Mouse (Mus musculus): Measurements from ENCODE around the gene Kcnd3. TPM values are rescaled to one million over a fixed set of nuclear protein-coding genes. Genes with fewer than 3 reads are reported as not detected.

Kcnd3 gene
- polyA plus RNA-seq, 1 experiment from 2014 or later = 8.9 TPM

DNA sequence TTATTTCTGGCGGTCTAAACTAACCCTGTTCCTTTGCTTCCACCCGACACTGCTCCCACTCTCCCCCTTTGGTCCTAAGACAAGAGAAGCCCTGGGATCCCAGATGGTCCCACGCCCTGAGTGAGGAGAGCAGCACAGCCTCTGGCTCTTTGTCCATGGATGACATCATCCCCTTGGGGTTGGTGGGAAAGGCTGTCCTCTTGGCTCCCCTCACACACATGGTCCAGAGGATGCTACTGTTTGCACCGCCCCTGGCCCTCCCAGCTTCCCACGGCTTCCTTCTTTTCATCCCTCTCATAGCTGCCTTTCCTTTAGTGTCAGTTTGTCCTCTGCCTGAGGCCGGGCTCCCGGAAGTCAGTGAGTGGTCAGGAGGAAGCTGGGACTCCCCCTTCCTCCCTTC lies 259.6 kb downstream of the Kcnd3 start:
- Histone ChIP-seq H3K4me2 (ENCODE audit: low read length) (no peak overlapping the region), H3K9me3 (ENCODE audit: control insufficient read depth, low read length) (no peaks in the 10 kb centered on the region), H3K9ac (ENCODE audit: low read length) (no peak overlapping the region), H3K4me3 (ENCODE audit: low read depth, low read length) (no peak overlapping the region), H3K27me3 (replicated peaks; ENCODE audit: control insufficient read depth, insufficient read depth, low read length) (0 out of 2 replicates have a peak, but pooled peaks cover 3% of the 10 kb centered on the region), H3K27ac (ENCODE audit: low read depth) (no peak overlapping the region), H3K4me1 (replicated peaks; ENCODE audit: control insufficient read depth, insufficient read depth, low read length) (no peaks in the 10 kb centered on the region; the same call in 1 of the 2 replicates), H3K36me3 (ENCODE audit: control insufficient read depth, insufficient read depth, low read length) (no peaks in the 10 kb centered on the region)
- DNase-seq (ENCODE audit: low spot score) (no peak), ATAC-seq (replicated peaks; ENCODE audit: low FRiP score, low TSS enrichment, low read depth) (no peak)
- 62% methylated on average over 7 of the region's 7 CpGs for WGBS

DNA sequence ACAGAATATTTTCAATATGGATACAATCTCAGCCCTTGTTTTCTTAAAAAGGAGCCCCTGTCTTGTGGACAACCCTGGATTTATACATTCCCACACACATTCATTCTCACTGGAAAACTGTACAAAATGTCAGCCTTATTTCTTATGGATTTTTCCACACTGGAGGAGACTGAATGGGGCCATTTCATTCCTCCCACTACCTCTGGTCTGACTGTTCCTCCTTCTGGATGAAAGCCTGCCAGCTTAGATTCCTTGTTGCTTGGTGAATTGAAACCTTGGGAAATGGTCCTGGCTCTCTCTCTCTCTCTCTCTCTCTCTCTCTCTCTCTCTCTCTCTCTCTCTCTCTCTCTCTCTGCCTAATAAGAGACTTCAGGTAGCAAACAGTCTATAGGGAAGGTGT lies 260.7 kb downstream of the Kcnd3 start:
- no peak for ATAC-seq (replicated peaks; ENCODE audit: low FRiP score, low TSS enrichment, low read depth)
- no peaks in the 10 kb centered on the region for H3K36me3 ChIP-seq (ENCODE audit: control insufficient read depth, insufficient read depth, low read length)
- no peak overlapping the region for H3K9ac ChIP-seq (ENCODE audit: low read length)
- no peak for DNase-seq (ENCODE audit: low spot score)
- no peaks in the 10 kb centered on the region for H3K9me3 ChIP-seq (ENCODE audit: control insufficient read depth, low read length)
- no peaks in the 10 kb centered on the region for H3K27me3 ChIP-seq (replicated peaks; ENCODE audit: control insufficient read depth, insufficient read depth, low read length)
- H3K4me3 ChIP-seq (ENCODE audit: low read depth, low read length) = no peak overlapping the region
- H3K27ac ChIP-seq (ENCODE audit: low read depth) = no peak overlapping the region
- no peak overlapping the region for H3K4me2 ChIP-seq (ENCODE audit: low read length)
- no peaks in the 10 kb centered on the region; the same call in 1 of the 2 replicates for H3K4me1 ChIP-seq (replicated peaks; ENCODE audit: control insufficient read depth, insufficient read depth, low read length)

DNA sequence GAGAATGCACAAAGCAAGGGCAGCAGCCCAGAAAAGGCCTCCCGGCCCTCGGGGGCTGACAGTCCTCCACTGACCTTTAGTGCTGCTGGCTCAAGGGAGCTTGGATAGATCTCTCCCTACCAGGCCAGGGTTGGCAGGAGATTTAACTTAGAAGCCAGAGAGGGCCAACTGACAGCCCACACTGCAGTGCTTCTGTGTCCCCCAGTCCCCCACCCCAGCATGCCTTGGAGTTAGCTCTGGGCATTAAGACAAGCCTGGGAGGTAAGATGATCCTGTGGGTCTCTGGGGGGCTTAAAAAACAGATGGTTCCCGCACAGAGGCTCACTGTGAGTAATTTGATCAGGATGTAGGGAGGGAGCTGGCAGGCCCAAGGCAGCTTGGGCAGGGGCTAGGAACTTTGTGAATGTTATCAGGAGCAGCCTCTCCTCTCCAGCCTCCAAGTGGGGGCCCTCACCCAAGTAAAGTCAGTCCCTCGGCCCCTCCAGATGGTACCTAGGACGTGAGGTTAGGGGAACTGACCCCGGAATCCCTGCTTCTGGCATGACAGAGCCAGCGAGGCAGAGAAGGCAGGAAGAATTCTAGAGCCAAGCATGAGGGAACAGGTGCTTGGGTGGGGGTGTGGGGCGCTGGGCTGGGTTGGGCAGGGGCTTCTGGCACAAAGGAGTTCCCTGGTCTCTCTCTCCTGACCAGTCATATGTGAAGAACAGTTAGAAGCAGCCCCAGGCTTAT lies 262.1 kb downstream of the Kcnd3 start:
- no peaks in the 10 kb centered on the region for H3K36me3 ChIP-seq (ENCODE audit: control insufficient read depth, insufficient read depth, low read length)
- no peaks in the 10 kb centered on the region for H3K27me3 ChIP-seq (replicated peaks; ENCODE audit: control insufficient read depth, insufficient read depth, low read length)
- H3K27ac ChIP-seq (ENCODE audit: low read depth) = no peak overlapping the region
- H3K9ac ChIP-seq (ENCODE audit: low read length) = no peak overlapping the region
- no peak overlapping the region for H3K4me3 ChIP-seq (ENCODE audit: low read depth, low read length)
- no peak overlapping the region for H3K4me2 ChIP-seq (ENCODE audit: low read length)
- H3K4me1 ChIP-seq (replicated peaks; ENCODE audit: control insufficient read depth, insufficient read depth, low read length) = no peaks in the 10 kb centered on the region; the same call in 1 of the 2 replicates
- peak; percentile 52 for DNase-seq (ENCODE audit: low spot score)
- ATAC-seq (replicated peaks; ENCODE audit: low FRiP score, low TSS enrichment, low read depth) = no peak
- no peaks in the 10 kb centered on the region for H3K9me3 ChIP-seq (ENCODE audit: control insufficient read depth, low read length)
- WGBS = 22% methylated on average over 8 of the region's 8 CpGs

DNA sequence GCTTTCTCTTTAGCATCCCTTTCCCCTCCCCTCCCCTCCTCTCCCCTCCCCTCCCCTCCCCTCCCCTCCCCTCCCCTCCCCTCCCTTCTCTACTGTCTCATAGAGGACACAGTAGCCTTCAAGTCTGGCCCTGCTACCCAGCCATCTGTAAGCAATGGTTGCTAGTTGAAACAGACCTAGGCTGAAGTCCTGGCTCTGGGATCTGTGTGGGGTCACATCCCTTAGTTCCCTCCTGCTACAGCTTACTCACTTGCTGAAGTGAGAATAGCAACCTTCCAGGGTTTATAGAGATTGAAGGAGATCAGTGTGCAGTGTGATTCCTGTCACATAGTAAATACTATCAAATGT lies 262.7 kb downstream of the Kcnd3 start:
- Histone ChIP-seq H3K27ac (ENCODE audit: low read depth) (no peak overlapping the region), H3K9me3 (ENCODE audit: control insufficient read depth, low read length) (no peaks in the 10 kb centered on the region), H3K4me3 (ENCODE audit: low read depth, low read length) (no peak overlapping the region), H3K36me3 (ENCODE audit: control insufficient read depth, insufficient read depth, low read length) (no peaks in the 10 kb centered on the region), H3K4me1 (replicated peaks; ENCODE audit: control insufficient read depth, insufficient read depth, low read length) (no peaks in the 10 kb centered on the region; the same call in 1 of the 2 replicates), H3K27me3 (replicated peaks; ENCODE audit: control insufficient read depth, insufficient read depth, low read length) (no peaks in the 10 kb centered on the region), H3K9ac (ENCODE audit: low read length) (no peak overlapping the region), H3K4me2 (ENCODE audit: low read length) (no peak overlapping the region)
- ATAC-seq (replicated peaks; ENCODE audit: low FRiP score, low TSS enrichment, low read depth) (no peak), DNase-seq (ENCODE audit: low spot score) (no peak)

DNA sequence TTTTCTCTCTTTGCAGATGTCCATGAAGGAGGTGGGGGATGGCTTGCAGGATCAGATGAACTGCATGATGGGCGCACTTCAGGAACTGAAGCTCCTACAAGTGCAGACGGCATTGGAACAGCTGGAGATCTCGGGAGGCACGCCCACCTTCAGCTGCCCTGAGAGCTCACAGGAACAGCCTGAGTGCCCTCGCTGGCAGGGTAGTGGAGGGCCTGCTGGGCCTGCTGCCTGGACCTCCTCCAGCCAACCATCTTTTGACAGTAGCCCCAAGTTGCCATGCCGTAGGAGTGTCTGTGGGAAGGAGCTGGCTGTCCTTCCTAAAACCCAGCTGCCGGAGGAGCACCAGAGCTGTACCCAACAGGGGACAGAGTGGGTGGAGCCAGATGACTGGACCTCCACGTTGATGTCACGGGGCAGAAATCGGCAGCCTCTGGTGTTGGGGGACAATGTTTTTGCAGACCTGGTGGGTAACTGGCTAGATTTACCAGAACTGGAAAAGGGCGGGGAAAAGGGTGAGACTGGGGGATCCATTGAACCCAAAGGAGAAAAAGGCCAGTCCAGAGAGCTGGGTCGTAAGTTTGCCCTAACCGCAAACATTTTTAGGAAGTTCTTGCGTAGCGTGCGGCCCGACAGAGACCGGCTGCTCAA lies 264.3 kb downstream of the Kcnd3 start:
- ATAC-seq (replicated peaks; ENCODE audit: low FRiP score, low TSS enrichment, low read depth) = no peak
- Histone ChIP-seq H3K4me1 (replicated peaks; ENCODE audit: control insufficient read depth, insufficient read depth, low read length) (no peaks in the 10 kb centered on the region; the same call in 1 of the 2 replicates), H3K4me3 (ENCODE audit: low read depth, low read length) (no peak overlapping the region), H3K36me3 (ENCODE audit: control insufficient read depth, insufficient read depth, low read length) (no peaks in the 10 kb centered on the region), H3K27me3 (replicated peaks; ENCODE audit: control insufficient read depth, insufficient read depth, low read length) (no peaks in the 10 kb centered on the region), H3K4me2 (ENCODE audit: low read length) (no peak overlapping the region), H3K27ac (ENCODE audit: low read depth) (no peak overlapping the region), H3K9ac (ENCODE audit: low read length) (no peak overlapping the region), H3K9me3 (ENCODE audit: control insufficient read depth, low read length) (no peaks in the 10 kb centered on the region)
- 65% methylated on average over 18 of the region's 18 CpGs for WGBS
- DNase-seq (ENCODE audit: low spot score) = no peak

DNA sequence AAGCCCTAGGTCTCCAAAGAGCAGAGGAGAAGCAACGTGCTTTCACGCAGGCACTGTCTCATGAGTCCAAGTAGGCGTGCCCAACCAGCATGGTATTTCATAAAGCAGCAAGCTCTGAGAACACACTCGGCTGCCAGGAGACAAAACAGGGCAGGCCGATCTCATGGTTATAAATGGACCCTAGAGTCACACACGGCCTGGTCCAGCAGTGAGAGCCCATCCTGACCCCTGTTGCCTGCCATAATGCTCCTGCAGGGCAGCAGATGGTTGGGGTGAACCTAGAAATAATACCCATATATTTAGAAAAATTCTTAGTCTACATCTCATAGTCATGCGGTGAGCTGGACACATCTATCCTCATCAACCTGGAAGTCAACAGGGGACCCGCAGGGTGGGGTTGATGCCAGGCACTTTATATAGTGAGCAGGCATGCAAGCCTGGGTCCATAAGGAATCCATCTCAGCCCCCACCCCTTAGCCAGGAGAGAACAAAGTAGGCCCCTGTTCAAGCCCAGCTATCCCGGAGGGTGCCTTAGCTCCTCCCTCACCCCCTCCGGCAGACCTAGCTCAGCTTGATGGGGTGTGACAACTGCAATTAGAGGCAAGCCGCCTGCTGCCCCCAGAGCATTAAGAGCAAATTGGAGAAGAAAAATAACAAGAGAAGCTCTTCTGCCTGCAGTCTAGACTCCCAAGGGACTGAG lies 265.9 kb downstream of the Kcnd3 start:
- WGBS = 74% methylated on average over 11 of the region's 11 CpGs
- no peaks in the 10 kb centered on the region for H3K36me3 ChIP-seq (ENCODE audit: control insufficient read depth, insufficient read depth, low read length)
- no peaks in the 10 kb centered on the region; the same call in 1 of the 2 replicates for H3K4me1 ChIP-seq (replicated peaks; ENCODE audit: control insufficient read depth, insufficient read depth, low read length)
- no peak overlapping the region for H3K9ac ChIP-seq (ENCODE audit: low read length)
- H3K4me3 ChIP-seq (ENCODE audit: low read depth, low read length) = no peak overlapping the region
- ATAC-seq (replicated peaks; ENCODE audit: low FRiP score, low TSS enrichment, low read depth) (no peak), DNase-seq (ENCODE audit: low spot score) (no peak)
- no peak overlapping the region for H3K27ac ChIP-seq (ENCODE audit: low read depth)
- no peak overlapping the region for H3K4me2 ChIP-seq (ENCODE audit: low read length)
- H3K27me3 ChIP-seq (replicated peaks; ENCODE audit: control insufficient read depth, insufficient read depth, low read length) = no peaks in the 10 kb centered on the region
- no peaks in the 10 kb centered on the region for H3K9me3 ChIP-seq (ENCODE audit: control insufficient read depth, low read length)

DNA sequence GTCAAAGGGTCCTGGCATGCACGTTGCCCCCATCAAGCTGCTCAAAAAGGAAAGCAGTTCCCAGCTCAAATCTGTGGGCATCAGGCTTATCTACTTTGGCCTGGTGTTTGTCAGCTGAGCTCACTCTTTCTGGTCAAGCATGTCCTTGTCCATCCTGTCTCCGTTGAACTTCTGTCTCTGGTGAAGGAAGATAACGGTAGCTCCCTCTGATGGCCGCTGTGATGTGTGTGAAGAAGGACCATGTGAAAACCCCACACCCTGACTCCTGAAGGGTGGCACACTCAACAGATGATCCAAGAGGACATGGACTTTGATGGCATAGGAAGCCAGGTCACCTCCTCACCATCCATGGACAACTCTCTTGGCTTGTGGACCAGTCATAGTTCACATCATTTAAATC lies 266.6 kb downstream of the Kcnd3 start:
- ATAC-seq (replicated peaks; ENCODE audit: low FRiP score, low TSS enrichment, low read depth) (no peak), DNase-seq (ENCODE audit: low spot score) (peak; percentile 46)
- H3K4me1 ChIP-seq (replicated peaks; ENCODE audit: control insufficient read depth, insufficient read depth, low read length) = no peaks in the 10 kb centered on the region; the same call in 1 of the 2 replicates
- no peak overlapping the region for H3K4me3 ChIP-seq (ENCODE audit: low read depth, low read length)
- no peak overlapping the region for H3K27ac ChIP-seq (ENCODE audit: low read depth)
- no peaks in the 10 kb centered on the region for H3K9me3 ChIP-seq (ENCODE audit: control insufficient read depth, low read length)
- no peak overlapping the region for H3K9ac ChIP-seq (ENCODE audit: low read length)
- H3K4me2 ChIP-seq (ENCODE audit: low read length) = no peak overlapping the region
- 45% methylated on average over 4 of the region's 4 CpGs for whole genome bisulfite sequencing
- H3K36me3 ChIP-seq (ENCODE audit: control insufficient read depth, insufficient read depth, low read length) = no peaks in the 10 kb centered on the region
- H3K27me3 ChIP-seq (replicated peaks; ENCODE audit: control insufficient read depth, insufficient read depth, low read length) = no peaks in the 10 kb centered on the region

DNA sequence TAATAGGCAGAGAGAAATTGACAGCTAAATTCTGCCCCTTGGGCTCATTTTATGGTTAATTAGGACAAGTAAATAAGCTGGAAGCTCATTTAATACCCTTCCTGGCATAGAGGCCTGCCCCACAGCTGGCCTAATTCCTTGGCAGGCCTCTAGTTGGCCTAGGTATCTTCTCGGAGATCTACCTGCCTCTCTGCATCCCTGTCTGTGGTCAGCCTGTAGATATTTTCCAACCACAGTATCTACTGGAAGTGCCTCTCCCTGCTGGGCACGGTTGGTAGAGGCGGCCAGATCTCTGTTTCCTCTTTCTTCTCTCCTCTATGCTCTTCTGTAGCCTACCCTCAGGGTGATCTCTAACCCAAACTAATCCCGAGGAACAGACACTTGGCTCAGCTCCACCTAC lies 267.8 kb downstream of the Kcnd3 start:
- Histone ChIP-seq H3K4me1 (replicated peaks; ENCODE audit: control insufficient read depth, insufficient read depth, low read length) (no peaks in the 10 kb centered on the region; the same call in 1 of the 2 replicates), H3K9ac (ENCODE audit: low read length) (no peak overlapping the region), H3K4me3 (ENCODE audit: low read depth, low read length) (no peak overlapping the region), H3K27me3 (replicated peaks; ENCODE audit: control insufficient read depth, insufficient read depth, low read length) (no peaks in the 10 kb centered on the region), H3K27ac (ENCODE audit: low read depth) (no peak overlapping the region), H3K9me3 (ENCODE audit: control insufficient read depth, low read length) (no peaks in the 10 kb centered on the region), H3K36me3 (ENCODE audit: control insufficient read depth, insufficient read depth, low read length) (peaks cover 5% of the 10 kb centered on the region; the same call in 1 of the 2 replicates), H3K4me2 (ENCODE audit: low read length) (no peak overlapping the region)
- DNase-seq (ENCODE audit: low spot score) = no peak
- no peak for ATAC-seq (replicated peaks; ENCODE audit: low FRiP score, low TSS enrichment, low read depth)
- 71% methylated on average over 4 of the region's 4 CpGs for WGBS

Measured in intestine, embryonic 14.5 days (tissue).